Mouse (Mus musculus) ES-E14 (cell line): ENCODE data around the gene 4930539E08Rik. TPM values are rescaled to one million over a fixed set of nuclear protein-coding genes. Genes with fewer than 3 reads are reported as not detected.

ENCODE experiments used
- DNase-seq: peaks from one replicate; pipeline ENCODE4 v3.0.0-alpha.2; 2013; ENCODE audit warnings: low read depth, low spot score
- H3K27ac ChIP-seq: 2 replicates; pipeline ENCODE4 v1.5.1; 2012; ENCODE audit warnings: low read depth, mild to moderate bottlenecking, low read length, moderate library complexity, mixed read lengths; ENCODE audit not compliant: poor library complexity, insufficient read depth, severe bottlenecking
- H3K36me3 ChIP-seq: 2 replicates; pipeline ENCODE4 v1.6.1; 2012; ENCODE audit warnings: mild to moderate bottlenecking, low read length, moderate library complexity, mixed read lengths; ENCODE audit not compliant: control insufficient read depth, poor library complexity, insufficient read depth, severe bottlenecking
- H3K4me1 ChIP-seq, 2 experiments: fragments of 150-350 bp in 1 of 2; sonication (generic) in 1 of 2; 2 replicates each; pipeline ENCODE4 v1.6.1; 2012; ENCODE audit warnings: low read length in 2 of 2, mild to moderate bottlenecking in 1 of 2, mixed read lengths in 1 of 2; ENCODE audit not compliant: control insufficient read depth in 2 of 2, insufficient read depth in 2 of 2, poor library complexity in 1 of 2
- H3K4me3 ChIP-seq, 2 experiments: fragments of 150-350 bp in 1 of 2; sonication (generic) in 1 of 2; 2 replicates each; pipeline ENCODE4 v1.5.1; 2012; ENCODE audit warnings: low read length in 2 of 2, low read depth in 1 of 2, mild to moderate bottlenecking in 1 of 2, mixed read lengths in 1 of 2; ENCODE audit not compliant: insufficient read depth in 1 of 2, poor library complexity in 1 of 2, severe bottlenecking in 1 of 2
- H3K9ac ChIP-seq: 2 replicates; pipeline ENCODE4 v1.6.1; 2012; ENCODE audit warnings: low read depth, mild to moderate bottlenecking, low read length, mixed read lengths; ENCODE audit not compliant: poor library complexity, insufficient read depth, severe bottlenecking
- H3K9me3 ChIP-seq: fragments of 150-350 bp; sonication (generic); 2 replicates; pipeline ENCODE4 v1.6.1; 2012; ENCODE audit warnings: low read depth, mild to moderate bottlenecking, low read length; ENCODE audit not compliant: control insufficient read depth, insufficient read depth
- CHD2 ChIP-seq: IDR thresholded peaks from 2 replicates; pipeline ENCODE4 v1.6.1; 2014; ENCODE audit warnings: mild to moderate bottlenecking, low read depth, low read length, inconsistent platforms
- HCFC1 ChIP-seq: IDR thresholded peaks from 2 replicates; pipeline ENCODE4 v1.6.1; 2012; ENCODE audit warnings: low read length, inconsistent platforms, borderline replicate concordance; ENCODE audit not compliant: insufficient read depth
- MAFK ChIP-seq: IDR thresholded peaks from 2 replicates; pipeline ENCODE4 v1.6.1; 2014; ENCODE audit warnings: mild to moderate bottlenecking, low read depth, low read length, inconsistent platforms; ENCODE audit not compliant: insufficient read depth
- ZC3H11A ChIP-seq: IDR thresholded peaks from 2 replicates; pipeline ENCODE4 v1.6.1; 2012; ENCODE audit warnings: low read depth, mild to moderate bottlenecking, inconsistent platforms, low read length, borderline replicate concordance
- ZNF384 ChIP-seq: IDR thresholded peaks from 2 replicates; pipeline ENCODE4 v1.6.1; 2012; ENCODE audit warnings: low read depth, low read length, inconsistent platforms
- in situ Hi-C, 2 experiments: fragments of 600-800 bp; cut with MboI; formaldehyde crosslinking; loops; one replicate each; pipeline ENCODE4 v1.15.1; 2025; ENCODE audit warnings: low sequenced_read_pairs in 2 of 2, inconsistent platforms in 1 of 2; ENCODE audit not compliant: unreplicated experiment in 2 of 2
- total RNA-seq: library from RNA; depleted of rRNA; stranded (reverse); fragments of 300-350 nt; gene quantifications from 2 replicates; pipeline ENCODE4 v1.2.3, GENCODE M21; 2012

The 4930539E08Rik gene
- total RNA-seq, 1 experiment: 1.2 TPM

- H3K4me3 ChIP-seq: peak overlapping the region; percentile 51
- in situ Hi-C loops: no loop called here
- TF ChIP-seq HCFC1 (no peak), MAFK (no peak), ZNF384 (no peak), ZC3H11A (no peak), CHD2 (no peak)
- DNase-seq: no peak
- no peak overlapping the region for H3K27ac ChIP-seq
- no peaks in the 10 kb centered on the region for H3K9me3 ChIP-seq
- no peaks in the 10 kb centered on the region for H3K36me3 ChIP-seq
- H3K4me1 ChIP-seq: peaks cover 4 to 7% of the 10 kb centered on the region in 2 experiments; a peak in 1 of 4 replicates
- peak overlapping the region; percentile 36 for H3K9ac ChIP-seq
Observed at GRCm38 (mm10) chr17:28876821-28877220, 38.3 kb downstream of the 4930539E08Rik start.

- Histone ChIP-seq H3K27ac (no peak overlapping the region), H3K36me3 (no peaks in the 10 kb centered on the region), H3K4me3 (peak overlapping the region in 1 of 2 experiments; percentile 51; a peak in 1 of 4 replicates), H3K4me1 (peaks cover 4 to 7% of the 10 kb centered on the region in 2 experiments; a peak in 1 of 4 replicates), H3K9me3 (no peaks in the 10 kb centered on the region), H3K9ac (peak overlapping the region; percentile 36; the same call in 1 of the 2 replicates)
- DNase-seq: no peak
- in situ Hi-C loops: no loop called here
- no peak for TF ChIP-seq CHD2
- no peak for TF ChIP-seq MAFK
- no peak for TF ChIP-seq HCFC1
- no peak for TF ChIP-seq ZC3H11A
- TF ChIP-seq ZNF384: no peak
Observed at GRCm38 (mm10) chr17:28876331-28876730, 38.8 kb downstream of the 4930539E08Rik start.

- DNase-seq: no peak
- TF ChIP-seq MAFK (no peak), ZNF384 (no peak), HCFC1 (no peak), ZC3H11A (no peak), CHD2 (no peak)
Observed at GRCm38 (mm10) chr17:28875316-28875715, 39.8 kb downstream of the 4930539E08Rik start.

GRCm38 (mm10) chr17:28874825-28875224, 40.3 kb downstream of the 4930539E08Rik start:
- no peak overlapping the region for H3K27ac ChIP-seq
- H3K36me3 ChIP-seq: no peaks in the 10 kb centered on the region
- 0 out of 4 replicates have a peak, but pooled peaks cover 0 to 1% of the 10 kb centered on the region in 2 experiments for H3K4me1 ChIP-seq
- no peak overlapping the region for H3K9ac ChIP-seq
- no peaks in the 10 kb centered on the region for H3K9me3 ChIP-seq
- no peak overlapping the region for H3K4me3 ChIP-seq
- TF ChIP-seq ZC3H11A (no peak), MAFK (no peak), CHD2 (no peak), HCFC1 (no peak), ZNF384 (no peak)
- DNase-seq: no peak
- in situ Hi-C loops: no loop called here

More at GRCm38 (mm10) chr17:28875316-28875715, 39.8 kb downstream of the 4930539E08Rik start:
- Histone ChIP-seq H3K36me3 (no peaks in the 10 kb centered on the region), H3K9ac (no peak overlapping the region), H3K4me3 (no peak overlapping the region), H3K27ac (no peak overlapping the region), H3K9me3 (no peaks in the 10 kb centered on the region), H3K4me1 (peaks cover 2 to 4% of the 10 kb centered on the region in 2 experiments; a peak in 1 of 4 replicates)
- in situ Hi-C loops: no loop called here
